Mouse (Mus musculus): ENCODE results near the gene Map4k2.
A peak's percentile ranks its signal among the peaks of the same experiment; 100 is the strongest.

The Map4k2 gene

GRCm38 (mm10) chr19:6377327-6378040 is 36.5 kb downstream of the Map4k2 start:
- DNase-seq (ENCODE audit: low spot score in 2 of 2), result no peak

- no peak for DNase-seq (ENCODE audit: low spot score in 2 of 2)
These were observed 39.7 kb downstream of the Map4k2 start for GRCm38 (mm10) chr19:6380411-6381166.

- no peak for DNase-seq (ENCODE audit: low spot score in 2 of 2)
These were observed 40.3 kb downstream of the Map4k2 start for GRCm38 (mm10) chr19:6381238-6381637.

GRCm38 (mm10) chr19:6382323-6382924 is 41.5 kb downstream of the Map4k2 start:
- no peak for DNase-seq (ENCODE audit: low spot score in 2 of 2)

DNA sequence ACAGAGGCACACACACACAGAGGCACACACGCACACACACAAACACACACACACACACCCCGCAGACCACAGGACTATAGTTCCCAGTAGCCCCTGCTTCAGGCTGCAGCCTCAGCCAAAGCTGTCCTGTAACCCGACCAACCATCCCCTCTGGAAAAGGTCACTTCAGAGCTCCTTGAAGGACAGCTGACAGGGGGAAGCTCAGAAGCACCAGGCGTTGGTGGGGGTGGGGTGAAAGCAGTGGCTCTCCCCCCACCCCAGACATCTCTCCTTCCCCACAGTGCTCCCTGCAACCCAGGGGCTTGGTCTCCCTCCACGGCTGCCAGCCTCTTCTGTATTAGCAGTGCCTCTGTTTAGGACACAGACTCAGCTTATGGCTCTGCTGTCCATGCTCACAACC is 42.5 kb downstream of the Map4k2 start:
- no peak for DNase-seq (ENCODE audit: low spot score in 2 of 2)

GRCm38 (mm10) chr19:6384128-6384527 is 43.2 kb downstream of the Map4k2 start, which contains the start of gene Pygm:
Pygm (plus strand) TSS chr19:6384399.
- no peak for DNase-seq (ENCODE audit: low spot score in 2 of 2)

GRCm38 (mm10) chr19:6384954-6385353 is 44.0 kb downstream of the Map4k2 start:
- DNase-seq (ENCODE audit: low spot score in 2 of 2), result no peak

- DNase-seq (ENCODE audit: low spot score in 2 of 2), result no peak
These were observed 44.5 kb downstream of the Map4k2 start for GRCm38 (mm10) chr19:6385419-6385818.

DNA sequence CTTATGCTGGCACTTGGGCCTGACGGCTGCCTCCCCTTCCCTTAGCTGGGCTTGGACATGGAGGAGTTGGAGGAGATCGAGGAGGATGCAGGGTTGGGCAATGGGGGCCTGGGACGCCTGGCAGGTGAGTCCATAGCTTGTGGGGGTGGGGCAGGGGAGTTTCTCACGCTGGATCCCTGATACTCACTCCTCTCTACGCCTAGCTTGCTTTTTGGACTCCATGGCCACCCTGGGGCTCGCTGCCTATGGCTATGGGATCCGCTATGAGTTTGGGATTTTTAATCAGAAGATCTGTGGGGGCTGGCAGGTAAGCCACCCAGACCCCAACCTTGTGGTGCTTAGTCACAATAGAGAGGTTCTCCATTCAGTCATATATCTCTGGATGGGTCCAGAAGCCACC is 44.9 kb downstream of the Map4k2 start:
- DNase-seq (ENCODE audit: low spot score in 2 of 2), result no peak

- DNase-seq (ENCODE audit: low spot score in 2 of 2), result no peak
These were observed 45.3 kb downstream of the Map4k2 start for GRCm38 (mm10) chr19:6386234-6386633.

GRCm38 (mm10) chr19:6388006-6388405 is 47.1 kb downstream of the Map4k2 start:
- DNase-seq (ENCODE audit: low spot score in 2 of 2), result no peak

DNA sequence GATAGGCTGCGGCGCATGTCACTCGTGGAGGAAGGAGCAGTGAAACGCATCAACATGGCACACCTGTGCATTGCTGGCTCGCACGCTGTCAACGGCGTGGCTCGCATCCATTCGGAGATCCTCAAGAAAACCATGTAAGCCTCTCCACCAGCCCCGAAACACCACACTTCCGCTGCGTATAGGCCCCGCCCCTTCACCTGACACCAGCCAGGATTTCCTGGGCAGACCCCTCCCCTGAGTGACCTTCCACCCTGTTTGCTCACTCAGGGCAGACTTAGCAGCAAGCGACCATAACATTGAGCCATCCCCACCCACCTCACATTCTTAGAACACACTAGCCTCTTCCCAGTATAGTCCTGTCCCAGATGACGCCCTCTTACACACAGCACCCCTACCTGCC is 48.9 kb downstream of the Map4k2 start:
- DNase-seq (ENCODE audit: low spot score in 2 of 2), result no peak

- DNase-seq (ENCODE audit: low spot score in 2 of 2), result no peak
These were observed 49.3 kb downstream of the Map4k2 start for GRCm38 (mm10) chr19:6390251-6390650.

- no peak for DNase-seq (ENCODE audit: low spot score in 2 of 2)
These were observed 51.9 kb downstream of the Map4k2 start for GRCm38 (mm10) chr19:6392743-6393393.

- DNase-seq (ENCODE audit: low spot score in 2 of 2), result no peak
These were observed 52.7 kb downstream of the Map4k2 start for GRCm38 (mm10) chr19:6393637-6394036.

DNA sequence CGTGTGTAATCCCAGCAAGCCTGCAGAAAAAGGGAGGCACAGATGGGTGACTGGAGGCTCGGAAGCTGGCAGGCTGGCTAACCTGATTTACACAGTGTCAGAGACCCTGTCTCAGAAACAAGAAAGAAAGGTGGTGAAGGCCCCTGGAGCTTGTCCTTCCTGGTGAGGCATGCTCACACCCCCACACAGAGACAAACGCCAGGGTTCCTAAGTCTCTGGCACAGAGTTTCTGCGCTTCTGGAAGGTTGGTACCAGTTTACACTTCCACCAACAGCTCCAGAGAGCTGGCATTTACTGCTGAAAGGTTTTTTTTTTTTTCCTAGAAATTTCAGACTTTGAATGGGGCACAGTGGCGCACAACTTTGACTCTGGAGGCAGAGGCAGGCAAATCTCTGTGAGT is 55.3 kb downstream of the Map4k2 start:
- DNase-seq (ENCODE audit: low spot score in 2 of 2), result no peak

- no peak for DNase-seq (ENCODE audit: low spot score in 2 of 2)
These were observed 56.8 kb downstream of the Map4k2 start for GRCm38 (mm10) chr19:6397582-6398249.

DNA sequence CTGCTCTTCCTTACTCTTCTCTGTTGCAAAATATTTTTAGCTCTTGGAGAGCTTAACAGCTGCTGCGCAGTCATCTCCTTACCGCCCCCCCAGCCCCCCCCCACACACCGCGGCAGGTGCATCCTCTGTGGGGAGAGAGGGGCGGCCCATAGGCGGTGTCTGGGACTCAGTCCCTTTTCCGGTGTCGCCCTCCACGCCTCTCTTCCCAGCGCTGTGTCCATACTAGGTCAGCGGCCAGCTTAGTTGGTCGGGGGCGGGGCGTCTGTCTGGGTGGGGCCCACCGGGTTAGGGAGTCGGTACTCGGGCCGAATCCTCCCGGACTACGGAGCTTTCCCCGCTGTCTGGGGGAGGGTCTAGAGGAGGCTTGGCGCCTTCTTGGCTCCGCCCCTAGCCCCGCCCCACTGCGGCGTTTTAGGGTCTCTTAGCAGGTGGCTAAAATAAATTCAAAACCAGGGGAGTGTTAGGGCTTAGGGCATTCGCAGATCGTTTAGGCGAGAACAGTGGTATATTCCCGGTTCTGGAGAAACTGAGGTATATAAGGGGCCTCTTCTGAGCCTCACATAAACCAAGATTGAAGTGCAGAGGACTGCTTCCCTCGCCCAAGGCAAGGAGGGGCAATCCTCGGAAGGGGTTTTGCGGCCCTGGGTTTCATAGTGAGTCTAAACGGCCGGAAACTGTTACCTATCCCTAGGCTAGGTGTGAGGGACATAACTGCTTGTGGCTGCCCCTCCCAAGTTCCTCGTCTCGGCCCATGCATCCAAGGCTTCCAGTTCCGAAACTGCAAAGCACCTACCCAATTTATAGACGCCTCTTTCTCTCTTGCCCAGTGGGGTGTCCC is 57.7 kb downstream of the Map4k2 start:
- peak; percentile 67 to 76 for DNase-seq (ENCODE audit: low spot score in 2 of 2)

- DNase-seq (ENCODE audit: low spot score in 2 of 2), result peak; percentile 78 to 82
These were observed 58.6 kb downstream of the Map4k2 start, which contains the start of gene Rasgrp2 for GRCm38 (mm10) chr19:6399285-6400095. Rasgrp2 (plus strand) TSS chr19:6399340.

Data from spleen, postnatal 14 days (tissue).